Mouse (Mus musculus) forebrain, embryonic 15.5 days (tissue): ENCODE data around the gene Krtap9-1. TPM values are rescaled to one million over a fixed set of nuclear protein-coding genes. Genes with fewer than 3 reads are reported as not detected.
A peak's percentile ranks its signal among the peaks of the same experiment; 100 is the strongest.
"Not testable (repeated sequence)": the region's sequence is repeated elsewhere in the genome, so short reads cannot be mapped to it uniquely, and the experiment has no call there.

Experiments
- ATAC-seq: fragments of 200-750 bp; cut with Nextera tagmentation; replicated peaks from 2 replicates; pipeline ENCODE4 v1.8.0; 2017; ENCODE audit warnings: mild to moderate bottlenecking, moderate TSS enrichment, moderate library complexity
- H3K27ac ChIP-seq: fragments of 300-500 bp; sonication (generic); replicated peaks from 2 replicates; pipeline ENCODE4 v1.5.1; 2015; ENCODE audit warnings: mild to moderate bottlenecking, inconsistent platforms
- H3K27me3 ChIP-seq: fragments of 300-500 bp; sonication (generic); 2 replicates; pipeline ENCODE4 v1.6.1; 2015; ENCODE audit warnings: inconsistent platforms
- H3K36me3 ChIP-seq: fragments of 300-500 bp; sonication (generic); 2 replicates; pipeline ENCODE4 v1.6.1; 2015; ENCODE audit warnings: mild to moderate bottlenecking, inconsistent platforms
- H3K4me1 ChIP-seq: fragments of 300-500 bp; sonication (generic); 2 replicates; pipeline ENCODE4 v1.6.1; 2015; ENCODE audit warnings: inconsistent platforms
- H3K4me2 ChIP-seq: fragments of 300-500 bp; sonication (generic); replicated peaks from 2 replicates; pipeline ENCODE4 v1.6.1; 2015; ENCODE audit warnings: mild to moderate bottlenecking, inconsistent platforms
- H3K4me3 ChIP-seq: fragments of 300-500 bp; sonication (generic); 2 replicates; pipeline ENCODE4 v1.5.1; 2015; ENCODE audit warnings: mild to moderate bottlenecking, inconsistent platforms
- H3K9ac ChIP-seq: fragments of 300-500 bp; sonication (generic); replicated peaks from 2 replicates; pipeline ENCODE4 v1.6.1; 2015; ENCODE audit warnings: mild to moderate bottlenecking, inconsistent platforms
- H3K9me3 ChIP-seq: fragments of 300-500 bp; sonication (generic); 2 replicates; pipeline ENCODE4 v1.6.1; 2016; ENCODE audit warnings: inconsistent platforms
- WGBS: fragments of 180-500 bp; shearing (Covaris S2); methylation state at CpG from one replicate; pipeline ENCODE4 v1.1.7; 2015; ENCODE audit warnings: mixed read lengths; 5-methylcytosine and 5-hydroxymethylcytosine counted together
- polyA plus RNA-seq: library from polyadenylated mRNA; unstranded; fragments of >200 nt; fragmentation: Nextera tagmentation; extraction: Ambion mirVana; gene quantifications from 2 replicates; pipeline ENCODE4 v1.2.1, GENCODE M21; 2015

Krtap9-1 gene
- not detected in 2 replicates for polyA plus RNA-seq

DNA sequence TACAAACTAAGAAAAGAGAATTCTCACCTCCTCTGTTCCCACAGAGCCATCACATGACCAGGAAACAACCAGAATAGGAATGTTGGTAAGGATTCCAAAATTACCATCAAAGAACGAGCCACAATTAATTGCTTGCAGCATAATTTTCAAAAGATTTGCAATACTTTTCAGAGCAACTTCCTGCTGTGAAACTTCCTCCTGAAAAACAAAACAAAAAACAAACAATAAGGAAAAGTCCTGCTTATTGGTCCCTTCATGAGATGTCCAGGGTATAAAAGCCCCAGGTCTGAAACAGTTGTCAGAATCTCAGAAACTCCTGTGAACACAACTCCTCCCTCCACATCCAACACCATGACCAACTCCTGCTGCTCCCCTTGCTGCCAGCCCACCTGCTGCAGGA is at the start of gene Krtap9-1:
Gene Krtap9-1, plus strand, starts transcription at position 301 of the 400 bp plus-strand sequence.
- not testable (repeated sequence) for ATAC-seq, H3K4me1 ChIP-seq, H3K9me3 ChIP-seq, H3K27me3 ChIP-seq, H3K9ac ChIP-seq, H3K4me3 ChIP-seq, H3K36me3 ChIP-seq, H3K27ac ChIP-seq, H3K4me2 ChIP-seq
- WGBS = 76% methylated on average over 1 of the region's 1 CpGs

DNA sequence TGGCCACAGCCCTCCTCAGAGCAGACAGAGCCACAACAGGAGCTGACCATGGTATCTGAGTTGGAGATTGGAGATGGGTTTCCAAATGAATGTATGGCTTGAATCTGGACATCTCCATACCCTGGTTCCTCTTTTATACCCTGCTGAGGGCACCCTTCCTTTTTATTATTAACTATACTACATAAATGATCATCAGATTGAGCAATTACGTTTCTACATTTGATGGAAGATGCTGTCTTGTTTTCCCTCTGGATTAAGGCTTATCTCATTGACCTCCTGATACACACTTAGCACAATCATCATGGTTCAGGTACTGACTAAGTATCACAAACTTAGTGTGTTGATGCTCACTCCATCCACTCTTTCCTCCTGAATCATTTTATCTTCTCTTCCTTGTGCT is 35.2 kb upstream of the Krtap9-1 start, which contains the start of gene 2300003K06Rik:
Gene 2300003K06Rik, minus strand, starts transcription at position 101 of the 400 bp plus-strand sequence.
- Histone ChIP-seq H3K9me3 (no peaks in the 10 kb centered on the region), H3K9ac (no peak within 1 kb of the TSS)

DNA sequence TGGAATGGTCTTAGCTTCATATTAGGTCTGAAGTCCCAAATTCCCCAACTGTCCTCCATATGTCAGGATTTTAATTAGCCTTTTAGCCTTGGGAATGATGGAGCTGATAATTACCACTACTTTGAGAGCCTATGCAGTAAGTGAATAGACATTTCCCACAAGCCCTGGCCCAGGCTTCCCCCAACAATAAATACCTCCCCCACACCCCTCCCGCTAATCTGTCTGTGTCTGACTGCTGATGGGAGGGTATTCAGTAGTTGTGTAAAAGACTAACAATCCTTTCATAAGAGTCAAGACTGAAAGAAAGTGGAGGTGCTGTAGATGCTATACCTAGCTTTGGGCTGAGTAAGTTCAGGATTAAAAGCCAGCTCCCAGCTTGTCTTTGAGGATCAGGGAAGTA is 31.0 kb upstream of the Krtap9-1 start:
- Histone ChIP-seq H3K27me3 (no peaks in the 10 kb centered on the region), H3K4me1 (0 out of 2 replicates have a peak, but pooled peaks cover 3% of the 10 kb centered on the region), H3K4me3 (no peak overlapping the region), H3K9me3 (no peaks in the 10 kb centered on the region), H3K36me3 (no peaks in the 10 kb centered on the region), H3K4me2 (no peak overlapping the region), H3K27ac (no peak overlapping the region), H3K9ac (no peak overlapping the region)
- ATAC-seq = no peak
- WGBS = 26% methylated on average over 1 of the region's 1 CpGs

More for the DNA sequence above, 35.2 kb upstream of the Krtap9-1 start, which contains the start of gene 2300003K06Rik:
- Histone ChIP-seq H3K4me3 (no peak within 1 kb of the TSS), H3K4me1 (0 out of 2 replicates have a peak, but pooled peaks cover 3% of the 10 kb centered on the region), H3K27me3 (no peaks in the 10 kb centered on the region), H3K4me2 (no peak within 1 kb of the TSS), H3K27ac (no peak within 1 kb of the TSS), H3K36me3 (no peaks in the 10 kb centered on the region)
- ATAC-seq = no peak
- 74% methylated on average over 1 of the region's 1 CpGs for WGBS

DNA sequence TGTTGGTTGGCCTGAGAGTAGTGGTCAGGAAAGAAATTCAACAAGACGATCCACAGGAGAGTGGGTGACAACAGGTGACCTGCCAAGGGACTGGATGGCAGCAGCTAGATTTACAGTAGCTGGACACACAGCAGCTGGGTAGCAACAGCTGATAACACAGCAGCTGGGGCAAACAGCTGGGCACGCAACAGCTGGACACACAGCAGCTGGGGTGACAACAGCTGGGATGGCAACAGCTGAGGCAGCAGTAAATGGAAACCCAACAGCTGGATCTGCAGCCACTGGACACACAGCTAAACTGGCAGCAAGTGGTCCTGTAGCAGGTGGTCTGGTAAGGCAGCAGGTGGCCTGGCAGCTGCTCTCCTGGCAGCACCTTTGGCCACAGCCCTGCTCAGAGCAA is 26.4 kb upstream of the Krtap9-1 start:
- no peaks in the 10 kb centered on the region for H3K9me3 ChIP-seq

DNA sequence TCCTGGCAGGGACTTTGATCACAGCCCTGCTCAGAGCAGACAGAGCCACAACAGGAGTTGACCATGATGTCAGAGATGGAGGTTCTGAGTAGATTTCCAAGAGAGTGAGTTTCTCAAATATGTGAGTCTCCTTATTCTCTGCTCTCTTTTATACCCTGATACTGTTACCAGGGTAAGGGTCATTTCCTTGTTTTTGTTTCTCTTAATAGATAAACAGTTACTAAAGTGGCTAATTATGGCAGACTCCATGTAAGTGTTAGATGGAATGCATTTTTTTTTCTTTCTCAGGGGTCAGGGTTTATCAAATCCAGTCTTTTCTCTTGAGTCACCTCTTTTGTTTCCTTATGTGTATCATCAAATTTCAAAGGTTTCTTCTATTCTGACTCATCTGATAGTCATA is 21.7 kb upstream of the Krtap9-1 start, which contains the start of gene Krtap4-16:
Gene Krtap4-16, minus strand, starts transcription at position 101 of the 400 bp plus-strand sequence.
- Histone ChIP-seq H3K27me3 (no peaks in the 10 kb centered on the region), H3K4me1 (no peaks in the 10 kb centered on the region), H3K4me3 (no peak within 1 kb of the TSS), H3K4me2 (no peak within 1 kb of the TSS), H3K36me3 (no peaks in the 10 kb centered on the region), H3K27ac (no peak within 1 kb of the TSS), H3K9me3 (no peaks in the 10 kb centered on the region), H3K9ac (no peak within 1 kb of the TSS)
- ATAC-seq = no peak

More for the DNA sequence above, 26.4 kb upstream of the Krtap9-1 start:
- Histone ChIP-seq H3K27ac (no peak overlapping the region), H3K27me3 (no peaks in the 10 kb centered on the region), H3K9ac (no peak overlapping the region), H3K4me1 (0 out of 2 replicates have a peak, but pooled peaks cover 3% of the 10 kb centered on the region), H3K4me3 (no peak overlapping the region), H3K36me3 (no peaks in the 10 kb centered on the region), H3K4me2 (no peak overlapping the region)
- ATAC-seq = no peak
- 84% methylated on average over 2 of the region's 2 CpGs for WGBS

DNA sequence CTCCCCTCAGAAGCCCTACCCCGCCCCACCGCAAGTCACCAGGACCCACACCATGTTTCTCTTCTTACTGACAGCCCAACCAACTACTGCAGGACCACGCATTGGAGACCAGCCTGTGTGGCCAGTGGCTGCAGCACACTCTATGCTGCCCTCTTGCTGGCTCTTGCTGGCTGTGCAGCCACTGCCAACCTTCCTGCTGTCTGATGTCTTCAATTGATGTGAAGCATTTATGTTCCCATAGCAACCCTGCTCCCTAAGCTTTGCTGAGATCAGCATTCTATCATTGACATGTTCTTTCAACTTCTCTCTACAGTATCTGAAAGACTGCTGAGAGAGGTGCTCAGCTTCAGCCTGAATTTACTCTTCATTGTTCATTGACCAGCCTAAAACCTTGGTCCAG is 19.1 kb upstream of the Krtap9-1 start:
- 63% methylated on average over 3 of the region's 3 CpGs for WGBS
- ATAC-seq = 0 out of 2 replicates have a peak, but pooled peaks have one; percentile 32
- H3K9me3 ChIP-seq = no peaks in the 10 kb centered on the region
- no peaks in the 10 kb centered on the region for H3K36me3 ChIP-seq
- no peaks in the 10 kb centered on the region for H3K27me3 ChIP-seq
- no peak overlapping the region for H3K4me2 ChIP-seq
- no peak overlapping the region for H3K9ac ChIP-seq
- no peak overlapping the region for H3K27ac ChIP-seq
- H3K4me3 ChIP-seq = no peak overlapping the region
- H3K4me1 ChIP-seq = no peaks in the 10 kb centered on the region

DNA sequence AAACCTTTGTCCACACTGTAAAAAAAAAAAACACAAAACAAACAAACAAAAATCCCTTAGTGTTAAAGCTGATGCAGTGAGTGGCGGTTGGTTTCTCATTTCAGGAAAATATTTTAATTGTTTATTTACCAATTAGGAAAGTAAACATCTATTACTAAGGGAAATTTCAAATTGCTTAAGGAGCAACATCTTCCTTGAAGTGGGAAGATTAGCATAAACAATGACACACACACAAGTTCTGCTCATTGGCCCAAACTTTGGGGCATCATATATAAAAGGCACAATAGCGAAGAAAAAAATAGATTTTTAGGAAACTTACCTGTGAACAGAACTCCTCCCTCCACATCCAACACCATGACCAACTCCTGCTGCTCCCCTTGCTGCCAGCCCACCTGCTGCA is 15.6 kb upstream of the Krtap9-1 start, which contains the start of gene Gm11568:
Gene Gm11568, plus strand, starts transcription at position 301 of the 400 bp plus-strand sequence.
- no peak for ATAC-seq

DNA sequence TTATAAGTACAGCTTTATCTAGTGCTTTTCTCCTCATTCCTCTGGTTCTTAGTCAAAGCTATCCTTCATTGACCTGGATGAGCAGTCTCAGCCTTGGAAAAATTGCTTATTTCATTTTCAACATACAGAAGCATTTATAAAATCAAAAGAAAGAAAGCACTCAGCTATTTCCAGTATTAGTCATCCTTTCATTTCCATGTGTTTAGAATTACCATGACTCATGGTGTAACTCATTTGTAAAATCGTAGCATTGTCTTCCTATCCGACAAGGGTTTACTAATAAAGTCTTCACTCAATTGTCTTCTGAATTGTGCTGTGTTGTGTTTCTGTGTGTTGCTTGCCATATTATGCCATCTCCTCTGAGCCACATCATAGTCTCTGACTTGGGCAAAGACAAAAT is 14.4 kb upstream of the Krtap9-1 start:
- no peaks in the 10 kb centered on the region for H3K4me1 ChIP-seq
- no peaks in the 10 kb centered on the region for H3K9me3 ChIP-seq
- no peaks in the 10 kb centered on the region for H3K27me3 ChIP-seq
- no peak overlapping the region for H3K9ac ChIP-seq
- no peak overlapping the region for H3K27ac ChIP-seq
- no peaks in the 10 kb centered on the region for H3K36me3 ChIP-seq
- no peak overlapping the region for H3K4me3 ChIP-seq
- ATAC-seq = no peak
- no peak overlapping the region for H3K4me2 ChIP-seq
- WGBS = 74% methylated on average over 2 of the region's 2 CpGs

More for the DNA sequence above, 15.6 kb upstream of the Krtap9-1 start, which contains the start of gene Gm11568:
- H3K9ac ChIP-seq = no peak within 1 kb of the TSS
- no peak within 1 kb of the TSS for H3K27ac ChIP-seq
- no peak within 1 kb of the TSS for H3K4me3 ChIP-seq
- no peak within 1 kb of the TSS for H3K4me2 ChIP-seq
- WGBS = 83% methylated on average over 2 of the region's 2 CpGs
- H3K4me1 ChIP-seq = no peaks in the 10 kb centered on the region
- H3K9me3 ChIP-seq = no peaks in the 10 kb centered on the region
- no peaks in the 10 kb centered on the region for H3K27me3 ChIP-seq
- no peaks in the 10 kb centered on the region for H3K36me3 ChIP-seq

DNA sequence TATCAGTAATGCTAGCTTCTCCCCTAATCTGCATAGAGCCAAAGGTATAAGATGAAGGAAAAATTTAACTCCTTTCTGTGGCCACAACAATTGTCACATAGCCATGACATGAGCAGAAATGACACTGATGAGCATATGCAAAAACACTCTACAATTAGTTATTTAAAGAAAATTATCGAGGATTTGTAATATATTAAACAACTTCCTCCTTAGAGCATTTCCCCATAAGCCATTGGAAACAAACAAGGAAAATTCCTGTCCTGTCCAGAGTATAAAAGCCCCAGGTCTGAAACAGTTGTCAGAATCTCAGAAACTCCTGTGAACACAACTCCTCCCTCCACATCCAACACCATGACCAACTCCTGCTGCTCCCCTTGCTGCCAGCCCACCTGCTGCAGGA is 9.0 kb upstream of the Krtap9-1 start, which contains the start of gene Gm11559:
Gene Gm11559, plus strand, starts transcription at position 301 of the 400 bp plus-strand sequence.
- H3K27ac ChIP-seq, ATAC-seq, H3K36me3 ChIP-seq, H3K9me3 ChIP-seq, H3K4me3 ChIP-seq, H3K27me3 ChIP-seq, H3K4me1 ChIP-seq, H3K4me2 ChIP-seq, H3K9ac ChIP-seq: not testable (repeated sequence)
- WGBS = 76% methylated on average over 1 of the region's 1 CpGs

DNA sequence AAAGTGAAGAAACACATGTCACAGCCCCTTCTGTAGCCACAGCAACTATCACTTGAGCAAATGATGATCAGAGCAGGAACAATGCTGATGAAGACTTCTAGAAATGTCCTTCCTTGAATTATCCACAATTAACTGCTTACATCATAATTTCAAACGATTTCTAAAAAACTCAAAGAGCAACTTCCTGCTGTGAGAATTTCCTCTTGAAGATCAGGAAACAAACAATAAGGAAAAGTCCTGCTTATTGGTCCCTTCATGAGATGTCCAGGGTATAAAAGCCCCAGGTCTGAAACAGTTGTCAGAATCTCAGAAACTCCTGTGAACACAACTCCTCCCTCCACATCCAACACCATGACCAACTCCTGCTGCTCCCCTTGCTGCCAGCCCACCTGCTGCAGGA is 5.7 kb downstream of the Krtap9-1 start, which contains the start of gene Gm11567:
Gene Gm11567, plus strand, starts transcription at position 301 of the 400 bp plus-strand sequence.
- H3K4me1 ChIP-seq, H3K27me3 ChIP-seq, H3K9me3 ChIP-seq, H3K27ac ChIP-seq, H3K4me3 ChIP-seq, H3K4me2 ChIP-seq, H3K36me3 ChIP-seq, H3K9ac ChIP-seq, ATAC-seq: not testable (repeated sequence)
- WGBS = 57% methylated on average over 1 of the region's 1 CpGs

DNA sequence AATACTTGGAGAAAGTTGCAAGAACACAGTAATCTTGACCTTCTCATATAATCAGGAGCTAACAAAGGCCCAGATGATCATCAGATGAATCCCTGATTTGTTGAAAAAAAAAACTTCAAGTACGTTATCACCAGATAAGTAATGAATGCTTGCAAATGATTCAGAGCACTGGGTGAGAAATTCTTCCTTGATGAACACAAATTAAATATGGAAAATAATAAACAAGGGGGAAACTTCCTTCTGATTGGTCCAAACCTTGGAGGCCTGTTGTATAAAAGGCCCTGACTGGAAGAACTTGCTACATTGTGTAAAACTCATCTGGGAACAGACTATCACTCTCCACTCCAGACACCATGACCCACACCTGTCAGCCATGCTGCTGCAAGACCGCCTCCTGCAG is 34.4 kb downstream of the Krtap9-1 start, which contains the start of gene Krtap31-1:
Gene Krtap31-1, plus strand, starts transcription at position 301 of the 400 bp plus-strand sequence.
- no peak within 1 kb of the TSS for H3K4me3 ChIP-seq
- H3K9ac ChIP-seq = no peak within 1 kb of the TSS
- no peak for ATAC-seq
- H3K27ac ChIP-seq = no peak within 1 kb of the TSS
- H3K36me3 ChIP-seq = no peaks in the 10 kb centered on the region
- H3K4me2 ChIP-seq = no peak within 1 kb of the TSS
- no peaks in the 10 kb centered on the region for H3K4me1 ChIP-seq
- 93% methylated on average over 2 of the region's 2 CpGs for WGBS
- no peaks in the 10 kb centered on the region for H3K27me3 ChIP-seq
- no peaks in the 10 kb centered on the region for H3K9me3 ChIP-seq

DNA sequence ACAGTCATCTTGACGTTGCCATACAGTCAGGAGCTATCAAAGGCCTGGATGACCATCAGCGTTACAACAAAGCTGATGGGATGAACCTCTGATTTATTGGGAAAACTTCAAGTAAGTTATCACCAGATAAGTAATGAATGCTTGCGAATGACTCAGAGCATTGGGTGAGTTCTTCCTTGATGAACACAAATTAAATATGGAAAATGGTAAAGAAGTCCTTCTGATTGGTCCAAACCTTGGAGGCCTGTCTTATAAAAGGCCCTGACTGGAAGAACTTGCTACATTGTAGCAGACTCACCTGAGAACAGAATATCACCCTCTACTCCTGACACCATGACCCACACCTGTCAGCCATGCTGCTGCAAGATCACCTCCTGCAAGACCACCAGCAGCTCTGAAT is 41.3 kb downstream of the Krtap9-1 start, which contains the start of gene Gm11565:
Gene Gm11565, plus strand, starts transcription at position 301 of the 400 bp plus-strand sequence.
- H3K4me2 ChIP-seq = no peak within 1 kb of the TSS
- no peaks in the 10 kb centered on the region for H3K9me3 ChIP-seq
- no peaks in the 10 kb centered on the region for H3K4me1 ChIP-seq
- no peak within 1 kb of the TSS for H3K9ac ChIP-seq
- WGBS = 90% methylated on average over 3 of the region's 3 CpGs
- ATAC-seq = no peak
- no peak within 1 kb of the TSS for H3K4me3 ChIP-seq
- no peaks in the 10 kb centered on the region for H3K27me3 ChIP-seq
- no peaks in the 10 kb centered on the region for H3K36me3 ChIP-seq
- H3K27ac ChIP-seq = no peak within 1 kb of the TSS
